Mouse (Mus musculus) erythroblast, adult 5-6 weeks (primary cell): ENCODE data around the gene Pbld1. TPM values are rescaled to one million over a fixed set of nuclear protein-coding genes. Genes with fewer than 3 reads are reported as not detected.

Experiments
- ATAC-seq: replicated peaks from 2 replicates; pipeline ENCODE4 v1.8.0; 2016; ENCODE audit warnings: moderate number of reproducible peaks, mild to moderate bottlenecking, moderate TSS enrichment, inconsistent platforms; ENCODE audit not compliant: poor library complexity, low FRiP score, severe bottlenecking
- total RNA-seq, 2 experiments: library from RNA; stranded (forward) in 1 of 2; stranded (reverse) in 1 of 2; fragments of 150-400 nt in 1 of 2; fragments of 200-764, 138-1000 nt in 1 of 2; gene quantifications; 2 replicates each; pipeline versions ENCODE4 v1.2.3 to v1.2.4; 2015 to 2017; ENCODE audit warnings: low replicate concordance in 2 of 2

The Pbld1 gene
- total RNA-seq, 2 experiments from 2014 or later = not detected

DNA sequence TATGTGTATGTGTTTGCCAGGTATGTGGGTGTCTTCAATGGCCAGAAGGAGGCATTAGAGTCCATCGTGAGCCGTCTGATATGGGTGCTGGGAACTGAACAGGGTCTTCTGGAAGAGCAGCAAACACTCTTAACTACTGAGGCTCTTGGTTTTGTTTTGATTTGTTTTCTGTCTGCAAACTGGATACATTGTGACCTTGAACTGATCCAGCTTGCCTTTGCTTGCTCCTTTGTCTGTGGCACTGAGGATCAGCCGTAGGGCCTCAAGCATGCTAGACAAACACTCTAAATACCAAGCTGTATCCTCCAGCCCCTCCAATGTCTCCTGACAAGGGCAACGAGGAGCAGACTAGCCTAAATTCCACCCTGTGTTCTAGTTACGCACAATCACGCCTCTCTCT is 67.2 kb downstream of the Pbld1 start:
- ATAC-seq = no peak

Other genes starting within 250 kb of the Pbld1 start
- 1.3 and 3.7 TPM in 2 replicates for gene Tet1, start 151.2 kb upstream of the Pbld1 start, total RNA-seq (2015; ENCODE audit: low replicate concordance)
- 0.84 and 1.1 TPM in 2 replicates for gene Tet1, start 151.2 kb upstream of the Pbld1 start, total RNA-seq (2017; ENCODE audit: low replicate concordance)
- 3.3 and 6.7 TPM in 2 replicates for gene Slc25a16, start 139.5 kb upstream of the Pbld1 start, total RNA-seq (2015; ENCODE audit: low replicate concordance)
- 8.2 and 9.3 TPM in 2 replicates for gene Slc25a16, start 139.5 kb upstream of the Pbld1 start, total RNA-seq (2017; ENCODE audit: low replicate concordance)
- gene Dna2, start 113.1 kb upstream of the Pbld1 start, total RNA-seq (2015; ENCODE audit: low replicate concordance) = 21.3 and 21.9 TPM in 2 replicates
- 18.1 and 21.2 TPM in 2 replicates for gene Dna2, start 113.1 kb upstream of the Pbld1 start, total RNA-seq (2017; ENCODE audit: low replicate concordance)
- 1.3 and 10.0 TPM in 2 replicates for gene Rufy2, start 79.9 kb upstream of the Pbld1 start, total RNA-seq (2015; ENCODE audit: low replicate concordance)
- gene Rufy2, start 79.9 kb upstream of the Pbld1 start, total RNA-seq (2017; ENCODE audit: low replicate concordance) = 1.7 and 3.9 TPM in 2 replicates
- gene Hnrnph3, start 35.9 kb upstream of the Pbld1 start, total RNA-seq (2015; ENCODE audit: low replicate concordance) = 6.1 and 13.6 TPM in 2 replicates
- 7.6 and 27.6 TPM in 2 replicates for gene Hnrnph3, start 35.9 kb upstream of the Pbld1 start, total RNA-seq (2017; ENCODE audit: low replicate concordance)
- gene Pbld2, start 35.8 kb upstream of the Pbld1 start, total RNA-seq (2015; ENCODE audit: low replicate concordance) = not detected in 2 replicates
- gene Pbld2, start 35.8 kb upstream of the Pbld1 start, total RNA-seq (2017; ENCODE audit: low replicate concordance) = not detected in 2 replicates
- not detected in 2 replicates for gene Atoh7, start 39.5 kb downstream of the Pbld1 start, total RNA-seq (2015; ENCODE audit: low replicate concordance)
- not detected in 2 replicates for gene Atoh7, start 39.5 kb downstream of the Pbld1 start, total RNA-seq (2017; ENCODE audit: low replicate concordance)
- gene Mypn, start 143.8 kb downstream of the Pbld1 start, total RNA-seq (2015; ENCODE audit: low replicate concordance) = not detected in 2 replicates
- 0.14 TPM in 1 of 2 replicates, not detected in the other for gene Mypn, start 143.8 kb downstream of the Pbld1 start, total RNA-seq (2017; ENCODE audit: low replicate concordance)
- gene Herc4, start 183.6 kb downstream of the Pbld1 start, total RNA-seq (2015; ENCODE audit: low replicate concordance) = 88.8 and 116 TPM in 2 replicates
- 84.1 and 89.2 TPM in 2 replicates for gene Herc4, start 183.6 kb downstream of the Pbld1 start, total RNA-seq (2017; ENCODE audit: low replicate concordance)